Mouse (Mus musculus): ENCODE results near the gene Sult6b1.

DNA sequence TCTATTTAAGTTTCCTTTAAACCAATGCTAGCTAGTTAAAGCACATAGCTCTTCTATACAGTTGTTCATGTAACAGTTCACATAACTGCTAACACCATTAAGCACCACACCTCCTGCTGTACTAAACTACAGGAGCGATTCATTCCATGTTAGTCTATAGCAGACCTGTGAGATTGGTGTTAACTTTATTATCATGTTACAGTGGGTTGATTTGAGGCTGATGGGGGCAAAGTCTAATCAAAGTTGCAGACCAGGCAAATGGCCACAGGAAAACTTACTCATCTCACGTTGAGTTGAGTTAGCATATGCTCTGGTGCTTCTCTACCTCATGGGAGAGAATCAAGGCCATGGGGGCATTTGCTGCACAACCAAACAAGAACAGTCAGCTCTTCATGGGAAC lies 2.6 kb upstream of the Sult6b1 start:
- TF ChIP-seq CTCF (IDR thresholded peaks at IDR 0.05; ENCODE audit: low read depth): no peak
- TF ChIP-seq EP300 (IDR thresholded peaks at IDR 0.05; ENCODE audit: low read depth): no peak

All from heart, postnatal 0 days (tissue).